Mouse (Mus musculus) cerebellum, postnatal 10 days (tissue): Measurements from ENCODE around the gene Trmt61a.
"Not testable (repeated sequence)": the region's sequence is repeated elsewhere in the genome, so short reads cannot be mapped to it uniquely, and the experiment has no call there.

Source experiments
- DNase-seq, 2 experiments: peaks; one replicate each; pipeline ENCODE4 v3.0.0; 2021; ENCODE audit warnings: mixed read lengths in 2 of 2

Trmt61a gene

DNA sequence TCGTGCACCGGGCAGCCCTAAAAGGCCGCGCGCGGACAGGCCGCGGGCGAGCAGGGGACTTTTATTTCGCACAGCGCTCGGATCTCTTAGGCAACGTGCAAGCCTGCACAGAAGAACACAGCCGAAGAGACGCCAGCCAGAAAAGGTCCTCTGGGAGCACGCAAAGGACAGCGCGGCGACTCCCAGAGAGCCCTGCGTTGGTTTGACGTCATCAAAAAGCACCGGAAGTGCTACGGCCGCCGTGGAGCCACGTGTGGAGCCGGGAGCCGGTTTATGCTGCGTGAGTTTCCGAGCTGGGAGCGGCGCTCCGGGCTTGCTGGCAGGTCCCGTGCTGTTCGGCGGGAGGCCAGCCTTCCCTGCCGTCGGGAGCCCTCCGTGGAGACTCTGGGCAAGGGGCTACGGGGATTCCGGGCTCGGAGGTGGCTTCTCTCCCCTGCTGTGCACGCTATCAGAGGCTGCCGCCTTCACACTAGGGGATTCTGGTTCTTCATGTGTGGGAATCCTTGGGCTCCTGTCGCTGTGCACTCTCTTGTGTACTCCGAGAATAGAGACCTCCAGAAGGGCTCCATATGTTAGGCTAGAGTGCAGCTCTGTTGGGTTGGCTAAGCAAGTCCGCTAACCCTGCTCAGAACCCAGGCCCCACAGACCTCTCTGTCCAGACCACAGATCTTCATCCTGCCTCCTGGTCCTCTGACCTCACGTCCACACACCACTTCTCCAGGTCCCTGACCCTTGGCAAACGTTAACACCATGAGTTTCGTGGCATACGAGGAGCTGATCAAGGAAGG, at the start of gene Trmt61a:
Gene Trmt61a (plus strand): TSS at position 224 of the 788 bp plus-strand sequence.
- DNase-seq = peak; percentile 97 to 98

GRCm38 (mm10) chr12:111648061-111648645, 29.8 kb upstream of the Trmt61a start:
- DNase-seq = peak; percentile 81 to 84

GRCm38 (mm10) chr12:111652953-111653352, 25.0 kb upstream of the Trmt61a start:
- DNase-seq = no peak

DNA sequence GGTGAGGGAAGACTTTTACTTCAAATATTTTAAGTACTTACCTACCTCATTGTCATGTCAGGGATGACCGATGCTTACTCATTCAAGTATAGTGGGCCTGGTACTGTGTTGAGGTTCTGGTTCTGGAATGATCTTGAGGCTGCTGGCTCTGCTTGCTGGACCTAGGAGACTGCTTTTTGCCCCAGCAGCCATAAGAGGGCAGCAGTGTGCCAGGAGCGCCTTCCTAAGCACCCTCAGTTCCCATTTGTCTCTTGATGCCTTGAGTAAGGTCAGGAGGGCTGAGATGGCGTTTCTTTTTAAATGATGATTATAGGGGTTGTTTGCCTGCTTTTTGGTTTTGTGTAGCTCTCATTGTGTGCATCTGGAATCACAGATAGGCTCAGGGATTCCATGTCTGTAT, 24.5 kb upstream of the Trmt61a start:
- DNase-seq = peak; percentile 87 to 90

DNA sequence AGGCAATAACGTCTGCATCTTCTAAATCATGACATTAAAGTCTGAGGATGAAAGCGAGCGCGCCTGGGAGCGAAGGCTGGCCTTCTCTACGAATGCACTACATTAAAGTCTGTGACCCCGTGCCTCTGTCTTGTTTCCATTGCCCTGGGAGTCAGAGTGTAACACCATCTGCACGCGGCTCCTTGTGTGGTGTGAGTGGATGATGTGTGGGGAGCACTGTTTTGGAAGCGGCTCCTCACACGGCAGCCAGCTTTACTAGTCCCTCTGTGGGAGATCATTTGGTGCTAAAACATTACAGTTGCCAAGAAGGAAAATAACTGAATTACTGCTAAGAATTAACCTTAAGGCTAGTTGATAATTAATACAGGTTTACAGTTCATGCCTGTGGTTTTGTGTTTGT, 22.2 kb upstream of the Trmt61a start:
- DNase-seq = no peak

- DNase-seq = no peak
Observed at GRCm38 (mm10) chr12:111659331-111659730, 18.6 kb upstream of the Trmt61a start.

- no peak for DNase-seq
Observed at GRCm38 (mm10) chr12:111660628-111661027, 17.3 kb upstream of the Trmt61a start.

DNA sequence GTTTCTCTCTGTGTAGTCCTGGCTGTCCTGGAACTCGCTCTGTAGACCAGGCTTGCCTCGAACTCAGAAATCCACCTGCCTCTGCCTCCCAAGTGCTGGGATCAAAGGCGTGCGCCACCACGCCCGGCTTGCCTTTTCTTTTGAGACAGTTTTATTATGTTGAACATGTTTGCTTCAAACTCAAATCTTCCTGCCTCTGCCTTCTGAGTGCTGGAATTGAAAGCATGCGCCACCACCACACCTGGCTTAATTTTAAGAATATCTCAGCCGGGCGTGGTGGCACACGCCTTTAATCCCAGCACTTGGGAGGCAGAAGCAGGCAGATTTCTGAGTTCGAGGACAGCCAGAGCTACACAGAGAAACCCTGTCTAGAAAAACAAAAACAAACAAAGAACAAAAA, 16.4 kb upstream of the Trmt61a start:
- not testable (repeated sequence) for DNase-seq

- DNase-seq = no peak
Observed at GRCm38 (mm10) chr12:111663228-111664143, 14.4 kb upstream of the Trmt61a start.

DNA sequence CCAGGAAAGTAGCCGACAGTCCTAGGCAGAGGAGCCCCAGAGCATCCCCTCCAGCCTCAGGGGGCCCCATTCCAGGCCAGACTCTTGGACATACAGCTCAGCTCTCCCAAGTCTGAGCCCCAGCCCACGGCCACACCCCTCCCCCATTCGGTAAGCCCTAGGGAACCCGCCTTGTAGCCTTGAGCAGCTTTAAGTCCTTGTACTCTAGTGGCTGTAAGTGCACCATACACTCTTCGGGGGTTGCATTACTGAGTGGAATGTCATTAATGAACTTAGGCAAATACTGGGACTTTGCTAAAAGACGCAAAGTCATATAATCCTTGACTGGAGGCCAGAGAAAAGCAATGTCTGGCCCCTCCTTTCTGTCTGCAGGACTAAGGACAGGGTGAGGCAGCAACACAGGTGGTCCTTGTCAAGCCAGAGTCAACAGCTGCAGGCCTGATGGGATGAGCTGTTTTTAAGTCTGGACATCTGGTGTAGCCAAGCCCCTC, 13.7 kb upstream of the Trmt61a start:
- peak; percentile 57 for DNase-seq

DNA sequence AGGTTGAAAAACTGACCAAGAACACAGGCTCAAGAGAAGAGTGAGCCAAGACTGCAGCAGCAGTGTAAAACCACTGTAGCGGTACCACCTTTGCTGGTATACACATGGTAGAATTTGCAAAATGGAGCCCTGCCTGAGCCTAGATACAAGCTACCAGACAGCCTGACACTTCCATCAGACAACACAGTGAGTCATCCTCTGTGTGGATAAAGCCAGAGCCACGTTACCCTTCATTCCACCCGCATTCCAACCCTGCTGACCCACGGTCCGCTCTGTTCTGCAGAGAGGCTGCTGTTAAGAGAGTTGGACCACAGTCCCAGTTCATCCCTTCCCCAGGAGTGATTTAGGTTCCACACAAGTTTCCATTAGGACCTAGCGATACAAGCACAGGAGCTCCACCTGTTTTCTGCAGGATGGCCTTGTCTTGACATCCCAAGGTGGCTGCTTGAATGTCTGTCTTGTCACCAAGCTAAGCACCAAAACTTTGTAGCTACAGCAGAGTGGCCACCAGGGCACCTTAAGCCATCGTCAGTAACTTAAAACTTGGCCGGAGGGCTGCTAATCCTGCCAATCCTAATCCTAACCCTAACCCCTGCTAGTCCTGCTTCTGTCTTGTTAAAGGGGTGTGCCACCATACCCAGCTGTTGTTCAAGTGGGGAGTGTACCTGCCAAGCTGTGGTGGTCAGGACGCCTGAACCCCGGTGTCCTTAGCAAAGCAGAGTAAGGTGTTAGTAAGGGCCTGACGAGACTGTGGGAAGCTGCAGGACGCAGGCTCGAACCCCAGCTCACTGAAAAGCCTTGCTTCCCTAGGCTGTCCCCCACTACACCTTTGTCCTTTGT, 12.6 kb upstream of the Trmt61a start:
- no peak for DNase-seq

- no peak for DNase-seq
Observed at GRCm38 (mm10) chr12:111666380-111666779, 11.5 kb upstream of the Trmt61a start.

DNA sequence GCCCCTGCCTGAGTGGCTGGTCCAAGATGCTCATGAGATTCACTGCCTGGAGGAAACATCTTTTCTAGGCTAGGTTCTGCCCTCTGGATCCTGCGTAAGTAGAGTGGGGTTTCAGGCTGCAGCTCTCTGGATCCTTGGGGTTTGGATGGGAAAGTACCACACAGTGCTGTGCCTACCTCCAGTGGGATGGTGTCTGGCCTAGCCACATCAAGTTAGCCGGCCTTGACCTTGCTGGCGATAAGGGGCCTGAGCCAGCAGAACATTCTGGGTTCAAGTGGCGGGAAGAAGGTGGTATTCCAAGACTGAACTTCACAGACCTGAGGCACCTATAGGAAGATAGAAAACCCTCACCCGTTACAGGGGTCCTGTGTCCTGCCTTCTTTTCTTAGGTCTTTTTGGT, 10.5 kb upstream of the Trmt61a start:
- DNase-seq = no peak

DNA sequence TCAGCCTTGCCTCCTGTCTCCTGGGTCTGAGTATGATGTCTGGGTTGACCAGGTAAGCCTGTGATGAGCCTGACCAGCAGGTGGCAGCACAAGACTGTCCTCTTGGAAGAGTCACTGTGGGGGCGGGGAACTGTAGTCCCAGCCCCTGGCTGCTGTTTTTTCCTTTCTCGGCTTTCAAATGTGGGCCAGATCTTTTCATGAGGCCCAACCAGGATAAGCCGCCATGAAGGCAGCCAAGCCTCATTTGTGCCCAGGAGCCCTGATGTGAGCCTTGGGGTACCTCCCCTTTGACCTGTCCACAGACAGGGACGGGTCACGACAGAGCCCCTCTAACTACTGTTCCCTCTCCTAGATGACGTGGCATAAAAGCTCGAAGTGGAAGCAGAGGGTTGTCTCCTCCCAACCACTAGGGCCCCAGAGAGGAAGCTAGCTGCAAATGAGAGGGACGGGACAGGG, 9.4 kb upstream of the Trmt61a start:
- DNase-seq = peak; percentile 99 to 100

DNA sequence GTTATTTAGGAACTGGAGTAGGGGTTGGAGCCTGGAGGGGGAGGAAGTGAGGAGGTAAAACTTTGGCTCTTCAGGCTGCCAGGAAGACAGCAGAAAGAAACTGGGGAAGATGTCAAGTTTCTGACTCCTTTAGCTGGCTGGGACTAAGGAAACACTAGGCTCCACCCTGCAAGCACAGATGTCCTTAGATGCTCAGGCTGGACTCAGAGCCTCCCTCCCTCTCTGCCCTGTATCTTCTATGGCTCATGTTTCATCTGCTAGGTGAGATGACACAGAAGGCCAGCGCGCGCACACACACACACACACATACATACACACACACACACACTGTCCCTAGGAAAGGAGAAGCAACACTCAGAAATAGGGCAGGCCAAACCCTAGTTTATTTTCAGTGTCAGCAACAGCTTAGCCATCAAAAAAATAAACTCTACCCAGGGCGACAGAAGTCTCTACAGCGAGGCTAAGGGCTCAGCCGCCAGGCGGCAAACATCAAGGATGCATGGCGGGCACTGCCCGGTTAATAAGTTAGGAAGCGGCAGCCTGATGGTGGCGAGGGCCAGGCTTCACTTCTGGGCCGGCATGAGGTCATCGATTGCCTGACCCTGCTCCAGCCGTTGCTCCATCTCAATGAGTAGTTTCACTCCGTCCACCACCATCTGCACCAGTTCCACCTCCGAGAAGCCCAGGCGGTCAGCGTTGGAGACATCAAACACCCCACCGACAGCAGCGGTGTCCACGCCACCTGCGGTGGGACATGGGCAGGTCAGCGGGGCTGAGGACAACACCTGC, 8.7 kb upstream of the Trmt61a start:
- DNase-seq = peak; percentile 44 to 45

DNA sequence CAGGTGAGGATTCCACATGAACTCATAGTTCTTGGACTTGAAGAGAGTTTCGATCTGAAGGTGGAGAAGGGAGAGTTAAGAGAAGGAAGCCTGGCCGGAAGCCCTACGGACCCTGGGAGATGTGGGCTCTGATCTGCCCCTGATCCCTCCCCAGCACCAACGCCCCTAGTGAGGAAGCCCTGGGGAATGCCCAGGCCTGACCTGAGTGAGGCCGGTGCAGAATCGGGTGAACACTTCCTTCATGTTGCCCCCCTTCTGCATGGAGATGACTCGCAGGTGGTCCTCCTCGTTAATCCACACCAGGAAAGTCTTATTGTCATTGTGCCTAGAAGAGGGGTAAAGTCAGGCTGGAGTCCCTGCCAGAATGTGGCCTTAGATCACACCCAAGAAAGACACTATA, 7.9 kb upstream of the Trmt61a start:
- DNase-seq = peak; percentile 46 to 49

DNA sequence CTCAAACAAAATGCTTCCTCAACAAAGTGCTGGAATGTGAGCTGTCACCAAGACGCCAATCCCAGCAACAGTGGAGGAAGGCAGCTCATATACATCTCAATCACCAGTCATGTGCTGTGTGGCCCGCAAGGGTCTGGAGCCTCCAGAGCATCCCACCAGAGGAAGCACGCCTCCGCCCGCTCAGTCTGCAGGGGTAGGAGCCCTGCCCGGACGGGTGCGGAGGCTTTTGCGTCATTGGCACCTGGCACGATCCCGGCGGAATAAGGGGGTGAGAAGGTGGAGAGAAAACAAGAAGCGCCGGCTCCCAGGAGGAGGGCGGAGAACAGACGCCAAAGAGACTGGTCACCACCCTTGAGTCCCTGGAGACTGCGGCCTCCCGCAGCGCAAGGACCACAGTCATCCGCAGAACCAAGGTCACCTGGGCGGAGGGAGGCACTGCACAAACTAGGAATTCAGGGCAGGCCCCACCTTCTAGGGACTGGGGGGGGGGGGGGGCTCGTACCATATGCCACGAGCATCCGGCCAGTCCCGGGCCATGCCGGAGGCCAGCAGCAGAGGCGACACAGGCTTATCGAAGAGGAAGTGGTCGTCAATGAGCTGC, 7.4 kb upstream of the Trmt61a start:
- peak; percentile 84 for DNase-seq

- peak in 1 of 2 experiments; percentile 69 for DNase-seq
Observed at GRCm38 (mm10) chr12:111670976-111671375, 6.9 kb upstream of the Trmt61a start.

GRCm38 (mm10) chr12:111671431-111671902, 6.4 kb upstream of the Trmt61a start:
- DNase-seq = peak; percentile 89 to 90

DNA sequence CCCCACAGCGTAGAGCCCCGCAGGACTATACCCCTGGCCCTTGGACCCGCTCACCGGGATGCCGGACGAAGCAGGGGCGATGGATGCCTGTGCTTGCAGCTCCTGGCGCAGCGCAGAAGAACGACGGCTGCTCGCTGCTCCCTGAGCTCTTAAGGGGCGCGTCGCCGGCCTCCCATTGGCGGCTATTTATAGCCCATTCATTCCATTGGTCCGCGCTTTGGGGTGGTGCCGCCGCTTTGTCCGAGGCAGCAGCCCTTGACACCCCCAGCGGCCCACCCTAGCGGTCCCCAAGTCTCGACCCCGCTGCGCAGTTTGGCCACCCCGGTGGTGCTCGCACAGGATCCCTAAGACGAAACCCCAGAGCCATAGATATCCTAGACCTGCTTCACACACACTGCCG, 5.7 kb upstream of the Trmt61a start, which contains the start of gene Ckb:
Gene Ckb (minus strand): TSS at position 163 of the 400 bp plus-strand sequence.
- DNase-seq = peak; percentile 95 to 96
